Mouse (Mus musculus) megakaryocyte-erythroid progenitor cell, adult 5-6 weeks (primary cell): Measurements from ENCODE around the gene Zfp804b. TPM values are rescaled to one million over a fixed set of nuclear protein-coding genes. Genes with fewer than 3 reads are reported as not detected.

Experiments
- ATAC-seq: replicated peaks from 2 replicates; pipeline ENCODE4 v1.8.0; 2016; ENCODE audit warnings: mild to moderate bottlenecking, inconsistent platforms; ENCODE audit not compliant: severe bottlenecking, poor library complexity, low FRiP score, low TSS enrichment
- total RNA-seq, 2 experiments: library from RNA; stranded (forward) in 1 of 2; stranded (reverse) in 1 of 2; fragments of 200-1000, 215-1000 nt in 1 of 2; fragments of >200 nt in 1 of 2; fragmentation: Nextera tagmentation in 1 of 2; gene quantifications; 2 replicates each; pipeline ENCODE4 v1.2.3; 2014 to 2017

Gene Zfp804b
- total RNA-seq, 2 experiments from 2014 or later, result not detected

GRCm38 (mm10) chr5:6769357-6769892 lies 575.1 kb downstream of the Zfp804b start:
- ATAC-seq, result no peak

Other genes starting within 250 kb of the Zfp804b start
- not detected in 2 replicates for gene Tex47, start 40.6 kb downstream of the Zfp804b start, total RNA-seq (2014; fragmentation: Nextera tagmentation)
- not detected in 2 replicates for gene Tex47, start 40.6 kb downstream of the Zfp804b start, total RNA-seq (2017)